Mouse (Mus musculus): ENCODE results near the gene Sirt4.
"Not testable (repeated sequence)": the region's sequence is repeated elsewhere in the genome, so short reads cannot be mapped to it uniquely, and the experiment has no call there.

Sirt4 gene

DNA sequence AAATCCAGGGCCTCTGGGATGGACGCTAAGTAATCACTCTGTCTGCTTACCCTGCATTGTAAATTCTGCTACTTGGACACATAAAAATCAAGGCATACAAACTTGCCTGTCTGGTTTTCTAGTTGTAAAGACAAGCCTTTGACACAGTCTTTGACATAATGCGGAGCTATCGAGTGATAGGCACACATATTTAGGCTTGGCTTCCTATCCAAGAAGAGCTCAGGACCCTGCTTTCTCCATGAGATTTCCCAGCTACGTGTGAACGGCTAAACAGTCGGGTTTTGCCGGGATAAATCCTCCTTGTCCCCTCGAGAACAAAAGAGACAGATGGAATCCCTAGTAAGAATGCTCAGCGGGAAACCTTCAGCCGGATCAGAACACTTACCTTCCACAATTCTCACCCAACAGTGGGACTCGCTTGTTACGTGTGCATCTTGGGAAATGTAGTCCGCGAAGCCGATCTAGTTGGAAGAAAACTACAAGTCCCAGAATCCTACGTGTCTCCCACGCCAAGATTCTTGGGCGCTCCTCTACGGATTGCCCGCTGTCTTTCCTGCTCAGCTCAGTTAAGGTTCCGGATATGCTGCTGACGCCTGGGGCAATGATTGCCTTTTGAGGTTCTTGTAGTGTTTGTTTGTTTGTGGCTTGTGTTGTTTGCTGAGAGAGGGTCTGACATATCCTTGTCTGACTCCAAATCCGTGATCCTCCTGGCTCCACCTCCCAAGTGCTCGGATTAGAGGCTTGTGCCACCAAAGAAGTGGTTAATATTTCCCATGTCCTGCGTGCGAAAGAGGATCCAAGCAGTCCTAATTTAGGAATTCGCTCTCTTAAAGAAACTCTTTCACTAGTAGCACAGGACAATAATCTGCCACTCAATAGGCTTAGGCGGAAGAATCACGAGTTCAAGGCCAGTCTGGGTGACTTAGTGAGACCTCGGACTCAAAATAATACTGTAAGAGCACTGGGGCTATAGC is at the start of gene Sirt4:
Gene Sirt4, minus strand, starts transcription at position 779 of the 974 bp plus-strand sequence.
- DNase-seq (ENCODE audit: low read depth, low spot score): peak; percentile 93

DNA sequence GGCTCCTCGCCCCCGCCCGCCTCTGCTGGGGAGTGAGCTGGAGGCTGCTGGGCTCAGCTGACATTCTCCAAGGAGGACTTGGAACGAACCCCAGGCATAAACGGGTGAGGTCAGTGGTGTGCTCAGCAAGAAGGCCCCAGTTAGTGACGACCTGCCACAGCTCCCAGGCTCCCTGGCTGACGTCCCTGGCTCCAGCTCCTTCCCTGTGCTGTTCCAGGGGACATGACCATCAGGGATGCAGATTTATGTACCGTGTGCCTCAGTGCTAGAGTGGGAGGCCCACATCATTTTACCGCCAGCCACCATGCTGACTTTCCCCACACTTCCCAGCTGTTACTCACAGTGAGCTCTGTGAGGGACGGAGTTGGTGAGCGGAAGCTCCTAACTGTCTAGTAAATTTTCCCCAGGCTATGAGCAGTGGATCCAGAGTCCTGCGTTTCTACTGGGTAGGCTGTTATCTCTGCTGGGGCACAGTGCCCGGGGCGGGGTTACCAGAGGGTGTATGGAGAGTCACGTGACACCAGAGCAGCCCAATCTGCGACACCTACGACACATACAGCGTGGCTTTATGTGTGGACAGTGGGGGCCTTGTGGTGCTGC is 47.2 kb upstream of the Sirt4 start:
- DNase-seq (ENCODE audit: low read depth, low spot score): no peak

DNA sequence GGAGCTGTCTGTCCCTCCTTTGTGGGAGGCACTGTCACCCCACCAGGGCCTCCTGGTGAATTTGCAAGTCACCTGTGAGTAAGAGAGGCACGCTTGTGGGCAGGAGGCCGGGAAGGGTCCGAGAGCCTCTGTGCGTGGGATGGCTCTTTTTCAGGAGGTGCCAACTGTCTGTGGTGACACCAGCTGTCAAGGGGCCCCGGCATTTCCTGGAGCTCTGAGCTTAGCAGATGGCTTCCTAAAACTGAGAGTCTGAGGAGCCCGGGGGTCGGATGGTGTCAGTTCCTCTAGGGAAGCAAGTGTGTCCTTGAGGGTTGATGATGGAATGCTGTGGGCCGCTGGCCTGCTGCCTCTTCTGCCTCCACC is 45.9 kb upstream of the Sirt4 start:
- no peak for DNase-seq (ENCODE audit: low read depth, low spot score)

DNA sequence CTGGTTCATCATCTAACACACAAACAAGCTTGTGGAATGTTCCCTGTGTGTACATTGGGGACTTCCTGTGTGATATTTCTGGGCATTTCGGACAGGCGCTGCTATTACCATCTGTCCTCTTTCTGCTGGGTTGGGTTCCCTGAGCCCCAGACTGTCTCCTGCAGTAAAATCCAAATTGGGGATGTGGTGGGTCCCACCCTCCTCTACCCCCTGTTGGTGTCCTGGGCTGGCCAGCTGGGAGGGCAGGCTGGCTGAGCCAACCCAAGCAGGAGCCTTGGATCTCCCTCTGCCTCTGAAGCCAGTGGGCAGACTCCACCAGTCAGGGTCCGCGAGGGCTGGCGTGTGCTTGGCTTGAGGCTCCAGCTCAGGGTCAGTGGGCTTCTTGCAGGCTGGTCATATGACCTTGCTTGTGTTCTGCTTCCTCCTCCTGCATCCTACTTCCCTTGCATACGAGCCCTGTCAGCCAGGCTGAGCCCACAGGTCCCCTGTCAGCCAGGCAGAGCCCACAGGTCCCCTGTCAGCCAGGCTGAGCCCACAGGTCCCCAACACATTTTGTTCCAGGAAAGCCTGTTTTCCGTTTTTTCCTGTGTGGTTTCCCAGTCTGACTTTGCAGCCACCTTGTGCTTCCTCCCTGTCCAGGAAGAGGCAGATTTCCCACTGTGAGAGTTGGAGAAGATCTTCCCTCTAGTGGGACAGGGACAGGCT is 45.4 kb upstream of the Sirt4 start:
- DNase-seq (ENCODE audit: low read depth, low spot score): no peak

DNA sequence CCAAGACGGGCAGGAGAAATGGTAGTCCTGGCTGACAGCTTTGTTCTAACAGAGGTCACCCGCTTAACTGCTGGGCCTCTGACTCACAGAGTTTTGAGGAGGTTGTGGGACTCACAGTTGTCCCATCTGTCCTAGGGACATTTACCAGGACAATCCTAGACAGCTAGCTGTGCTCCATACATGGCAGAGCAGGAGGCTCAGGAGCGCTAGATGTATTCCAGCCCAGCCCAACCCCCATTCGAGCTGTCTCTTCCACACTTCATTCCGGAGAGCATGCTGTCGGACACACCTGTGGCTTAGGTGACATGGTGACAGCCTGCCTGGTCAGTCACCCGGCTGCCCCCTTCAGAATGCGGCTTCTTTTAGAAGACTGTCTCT is 44.8 kb upstream of the Sirt4 start:
- no peak for DNase-seq (ENCODE audit: low read depth, low spot score)

DNA sequence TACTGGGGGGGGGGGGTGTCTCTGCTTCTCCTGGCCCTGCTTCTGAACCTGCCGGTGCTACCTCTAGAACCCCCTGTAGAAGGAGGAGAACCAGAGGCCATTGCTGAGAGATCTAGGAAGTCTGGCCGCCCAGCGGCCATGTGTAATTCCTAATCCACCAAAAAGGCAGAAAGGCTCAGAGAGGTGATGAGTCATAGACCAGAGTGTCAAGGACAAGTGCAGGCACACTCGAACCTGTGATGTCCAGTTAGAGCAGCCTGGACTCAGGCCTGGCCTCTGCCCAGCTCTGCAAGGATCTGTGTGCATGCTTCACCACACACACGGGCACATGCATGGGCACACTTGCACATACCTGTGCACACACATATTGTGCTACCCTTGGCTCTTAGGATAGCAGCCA is 43.6 kb upstream of the Sirt4 start:
- no peak for DNase-seq (ENCODE audit: low read depth, low spot score)

DNA sequence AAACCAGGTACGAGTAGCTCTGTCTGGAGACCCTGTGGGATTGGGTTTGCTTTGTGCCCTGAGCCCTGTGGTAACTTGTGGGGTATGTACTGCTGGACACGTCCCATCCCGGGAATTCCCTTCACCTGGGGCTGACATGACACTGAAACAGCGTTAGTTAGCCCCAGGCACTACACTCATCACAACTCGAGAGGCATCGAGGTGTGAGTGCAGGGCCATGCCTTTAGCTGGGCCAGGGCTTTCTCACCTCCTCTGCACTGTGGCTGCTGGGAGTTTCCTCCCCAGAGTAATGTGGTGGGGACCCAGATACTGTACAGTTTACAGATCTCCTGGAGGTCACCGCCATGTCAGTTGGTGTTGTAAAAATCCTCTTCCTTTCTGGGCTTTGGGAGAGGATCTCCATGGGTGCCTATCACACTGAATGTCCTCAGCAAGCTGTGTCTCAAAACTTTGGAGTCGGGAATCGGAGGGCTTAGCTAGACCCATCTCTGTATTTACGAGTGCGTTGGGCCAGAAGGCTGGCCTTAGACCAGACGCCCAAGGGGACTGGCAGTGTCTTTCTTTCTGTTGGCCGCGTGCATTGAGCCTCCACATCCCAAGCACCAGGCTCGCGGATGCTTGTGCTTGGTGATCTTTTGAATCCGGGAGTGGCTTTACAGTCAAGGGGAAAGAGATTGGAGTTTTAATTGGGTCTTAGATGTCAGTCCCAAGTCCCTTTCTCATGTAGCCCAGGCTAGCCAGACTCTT is 42.1 kb upstream of the Sirt4 start:
- DNase-seq (ENCODE audit: low read depth, low spot score): no peak

DNA sequence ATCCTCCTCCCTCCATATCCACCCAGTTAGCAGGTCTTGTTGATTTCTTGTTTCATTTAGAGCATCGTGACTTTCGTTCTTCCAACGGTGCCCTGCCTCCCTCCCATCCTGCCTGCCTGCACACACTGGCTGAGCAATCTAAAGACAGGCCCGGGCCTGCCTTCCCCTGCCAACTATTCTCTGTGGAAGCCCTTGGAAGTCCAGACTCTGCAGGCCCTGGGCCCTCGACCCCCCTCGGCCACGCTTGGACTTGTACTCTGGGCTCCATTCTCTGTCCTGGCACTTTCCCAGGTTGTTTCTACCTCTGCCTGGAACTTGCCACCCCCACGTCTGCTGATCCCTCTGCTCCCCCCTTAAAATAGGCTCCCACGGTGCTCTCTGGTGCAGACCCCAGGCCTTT is 41.4 kb upstream of the Sirt4 start:
- no peak for DNase-seq (ENCODE audit: low read depth, low spot score)

DNA sequence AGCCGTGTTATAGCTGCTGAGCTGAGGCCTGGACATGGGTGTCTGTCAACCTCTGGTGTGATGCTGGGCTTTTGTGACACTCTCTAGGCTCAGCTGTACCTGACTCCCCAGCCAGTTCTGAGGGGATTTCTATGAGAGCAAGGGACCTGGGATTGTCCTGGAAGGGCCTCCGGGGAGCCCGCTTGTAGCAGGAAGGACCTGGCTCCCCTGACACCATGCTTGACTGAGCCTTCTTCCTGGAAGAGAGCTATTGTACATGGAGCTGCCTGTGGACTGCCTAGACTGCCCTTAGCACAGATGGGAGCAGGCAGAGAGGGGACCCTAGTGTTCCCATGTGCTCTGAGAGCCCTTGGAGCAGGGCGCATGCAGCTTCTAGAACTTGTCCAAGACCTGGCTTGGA is 40.9 kb upstream of the Sirt4 start:
- no peak for DNase-seq (ENCODE audit: low read depth, low spot score)

DNA sequence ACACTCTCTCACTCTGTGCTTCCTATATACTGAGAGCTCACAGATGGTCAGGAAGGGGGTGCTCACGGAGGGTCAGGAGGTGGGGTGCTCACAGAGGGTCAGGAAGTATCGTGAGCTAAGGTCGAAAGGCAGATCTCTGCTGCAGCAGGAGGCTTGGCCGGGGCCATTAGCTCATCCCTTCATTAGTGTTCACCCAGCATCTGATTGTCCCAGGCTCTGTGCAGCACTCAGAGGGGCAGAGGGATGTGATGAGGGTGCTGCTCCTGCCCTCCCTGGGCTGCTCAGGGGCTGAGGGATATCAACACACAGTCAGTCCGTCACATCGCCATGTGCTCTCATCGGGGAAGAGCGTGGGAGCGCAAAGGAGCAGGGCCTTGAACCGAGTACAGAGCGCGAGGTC is 39.9 kb upstream of the Sirt4 start:
- DNase-seq (ENCODE audit: low read depth, low spot score): no peak

DNA sequence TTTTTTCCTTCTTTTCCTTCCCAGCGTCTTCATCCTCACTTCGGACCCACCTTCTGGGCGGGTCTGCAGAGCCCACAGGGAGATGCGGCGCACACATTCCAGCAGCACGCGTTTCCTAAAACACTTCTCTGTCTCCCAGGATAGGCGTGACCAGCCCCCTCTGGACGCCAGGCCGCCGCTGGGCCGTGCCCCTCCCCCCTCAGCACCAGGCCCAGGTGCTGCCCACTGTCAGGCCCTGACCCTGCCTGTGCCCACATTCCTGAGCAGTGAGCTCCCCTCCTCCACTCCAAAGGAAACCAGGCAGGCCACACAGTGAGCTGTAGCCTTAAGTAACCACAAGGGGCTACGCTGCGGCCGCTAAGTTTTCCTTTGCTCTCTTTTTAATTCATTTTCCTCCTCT is 39.4 kb upstream of the Sirt4 start:
- DNase-seq (ENCODE audit: low read depth, low spot score): peak; percentile 70

DNA sequence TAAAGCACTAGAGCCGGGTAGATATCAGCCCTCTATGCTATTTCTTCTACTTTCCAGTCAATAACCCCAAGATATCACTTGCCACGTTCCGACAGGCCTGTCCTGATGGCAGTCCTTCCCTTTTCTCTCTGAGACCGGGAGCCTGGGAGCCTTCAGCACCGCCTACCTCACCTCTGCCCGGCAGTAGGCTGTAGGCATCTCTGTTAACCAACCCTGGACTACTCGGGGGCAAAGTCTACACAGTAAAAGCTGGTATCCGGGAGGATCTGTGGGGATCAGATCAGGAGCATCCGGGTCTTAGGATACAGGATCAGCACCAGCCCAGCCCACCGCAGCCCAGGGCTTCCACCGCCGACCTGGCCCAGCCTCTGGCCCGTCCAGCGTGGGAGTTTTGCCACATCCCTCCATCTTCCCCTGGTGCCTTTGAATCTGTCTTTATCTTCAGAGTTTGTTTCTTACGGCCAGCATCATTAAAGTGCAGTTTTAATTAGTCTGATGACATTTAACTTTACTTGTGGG is 38.5 kb upstream of the Sirt4 start:
- no peak for DNase-seq (ENCODE audit: low read depth, low spot score)

DNA sequence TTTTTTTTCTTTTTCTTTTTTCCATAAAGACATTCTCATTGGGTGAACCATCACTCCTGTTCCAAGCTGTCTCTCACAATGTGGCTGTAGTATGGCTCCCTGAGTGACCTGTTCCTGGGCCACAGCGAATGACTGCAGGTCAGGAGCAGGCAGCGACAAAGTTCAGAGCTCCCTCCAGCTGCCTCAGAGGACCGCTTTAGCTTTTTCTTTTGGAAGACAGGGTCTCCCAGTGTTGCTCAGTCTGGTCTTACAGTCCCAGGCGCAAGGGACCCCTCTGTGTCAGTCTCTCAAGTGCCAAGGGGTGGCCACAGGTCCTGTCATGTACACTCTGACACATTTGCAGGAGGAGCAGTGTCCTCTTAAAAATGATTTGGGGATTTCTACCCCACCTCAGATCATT is 38.0 kb upstream of the Sirt4 start:
- DNase-seq (ENCODE audit: low read depth, low spot score): no peak

DNA sequence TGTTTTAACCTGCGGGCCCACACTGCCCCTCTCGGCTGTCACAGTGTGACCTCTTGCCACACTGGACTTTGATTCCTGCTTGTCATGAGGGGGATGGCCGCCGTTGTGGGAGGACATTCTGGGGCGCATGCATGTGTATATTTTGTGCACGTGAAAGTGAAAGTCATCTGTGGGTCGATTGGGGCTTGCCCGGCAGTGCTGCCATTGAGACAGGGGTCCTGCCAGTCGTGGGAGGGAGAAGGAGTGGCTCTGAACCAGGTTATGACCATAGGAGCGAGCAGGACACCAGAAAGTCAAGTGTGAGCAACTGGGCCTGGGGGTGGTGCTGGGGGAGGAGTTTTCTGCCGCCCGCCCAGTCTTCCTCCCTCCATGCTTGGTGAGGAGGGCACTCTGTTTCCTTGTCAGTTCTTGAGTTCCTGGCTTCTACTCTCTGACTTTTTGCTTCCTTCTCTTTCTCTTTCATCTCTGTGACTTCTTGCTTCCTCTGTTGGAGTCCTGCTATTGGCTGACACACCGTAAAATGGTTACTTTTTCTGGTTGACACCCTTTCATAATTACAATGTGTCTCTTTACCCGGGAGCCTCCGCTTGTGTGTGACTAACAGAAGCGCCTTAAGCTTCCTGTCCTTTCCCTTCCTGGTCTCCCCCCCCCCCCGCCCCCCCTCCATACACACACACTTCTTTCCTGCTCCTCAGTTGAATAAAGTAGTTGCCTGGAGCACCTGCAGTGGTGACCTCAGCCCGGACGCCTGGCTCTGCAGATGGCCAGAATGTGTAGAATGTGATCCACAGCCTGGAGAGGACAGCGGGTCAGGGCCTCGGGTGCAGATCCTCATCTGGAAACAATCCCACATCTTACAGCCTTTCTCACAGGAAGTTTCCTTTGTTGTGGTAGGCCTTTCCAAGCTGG is 37.3 kb upstream of the Sirt4 start:
- peak; percentile 61 for DNase-seq (ENCODE audit: low read depth, low spot score)

DNA sequence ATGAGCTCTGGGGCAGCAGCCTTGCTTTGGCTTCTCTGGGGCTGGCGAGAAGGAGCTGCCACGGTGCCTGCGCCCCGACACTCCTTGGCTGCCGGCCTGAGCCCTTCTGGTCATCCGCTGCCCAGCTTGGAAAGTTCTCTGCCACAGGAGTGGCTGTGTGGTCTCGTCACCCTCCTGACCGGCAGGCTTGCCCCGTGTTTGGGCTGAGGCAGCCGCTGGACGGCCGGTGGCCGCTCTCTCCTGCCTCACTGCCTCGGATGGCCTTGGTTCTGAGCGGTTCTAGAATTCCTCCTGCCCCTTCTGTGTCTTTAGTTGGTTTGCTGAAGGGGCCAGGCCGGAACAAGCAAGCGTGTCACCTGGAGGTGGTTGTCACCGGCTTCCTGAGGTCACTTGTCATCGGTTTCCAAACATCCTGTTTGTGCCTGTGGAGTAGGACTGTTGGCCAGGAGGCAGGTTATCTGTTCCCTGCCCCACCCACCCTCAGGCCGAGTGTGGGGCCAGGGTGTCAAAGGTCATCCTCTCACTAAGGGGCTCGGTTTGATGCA is 35.9 kb upstream of the Sirt4 start:
- DNase-seq (ENCODE audit: low read depth, low spot score): no peak

DNA sequence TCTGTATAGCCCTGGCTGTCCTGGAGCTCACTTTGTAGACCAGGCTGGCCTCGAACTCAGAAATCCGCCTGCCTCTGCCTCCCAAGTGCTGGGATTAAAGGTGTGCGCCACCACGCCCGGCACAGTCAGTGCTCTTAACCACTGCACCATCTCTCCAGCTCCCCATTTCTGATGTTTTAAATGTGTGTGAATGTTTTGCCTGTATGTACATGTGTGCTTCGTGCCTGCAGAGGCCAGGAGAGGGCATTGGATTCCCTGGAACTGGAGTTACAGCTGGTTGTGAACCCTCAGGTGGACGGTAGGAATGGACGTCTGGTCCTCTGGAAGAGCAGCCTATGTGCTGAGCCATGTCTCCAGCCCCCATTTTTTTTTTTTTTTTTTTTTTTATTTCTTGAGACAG is 33.7 kb upstream of the Sirt4 start:
- not testable (repeated sequence) for DNase-seq (ENCODE audit: low read depth, low spot score)

DNA sequence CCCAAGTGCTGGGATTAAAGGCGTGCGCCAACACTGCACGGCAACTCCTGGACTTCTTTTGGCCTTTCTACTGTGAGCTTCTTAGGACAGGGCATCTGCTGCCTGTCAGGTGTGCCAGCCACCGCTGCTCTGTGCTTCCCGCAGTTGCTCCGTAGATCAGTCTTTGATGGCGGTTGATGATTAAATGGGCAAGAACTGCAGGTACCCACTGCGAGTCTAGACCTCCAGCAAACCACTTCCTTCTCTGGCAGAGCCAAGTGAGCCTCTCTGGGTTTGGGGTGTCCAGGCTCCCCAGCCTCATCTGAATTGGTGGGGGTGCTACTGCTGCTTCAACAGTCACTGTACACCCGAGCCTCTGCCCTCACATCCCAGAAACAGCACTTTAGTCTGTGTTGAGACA is 33.0 kb upstream of the Sirt4 start:
- DNase-seq (ENCODE audit: low read depth, low spot score): no peak

DNA sequence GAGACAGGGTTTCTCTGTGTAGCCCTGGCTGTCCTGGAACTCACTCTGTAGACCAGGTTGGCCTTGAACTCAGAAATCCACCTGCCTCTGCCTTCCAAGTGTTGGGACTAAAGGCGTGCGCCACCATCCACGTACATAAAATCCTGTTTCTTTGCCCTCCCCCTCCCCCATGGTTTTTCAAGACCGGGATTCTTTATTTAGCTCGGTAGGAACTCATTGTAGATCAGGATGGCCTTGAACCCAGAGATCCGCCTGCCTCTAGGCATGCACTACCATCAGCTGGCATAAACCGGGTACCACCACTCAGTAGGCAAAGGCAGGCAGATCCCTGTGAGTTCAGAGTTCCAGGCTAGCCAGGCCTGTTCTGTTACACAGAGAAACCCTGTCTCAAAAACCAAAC is 32.4 kb upstream of the Sirt4 start:
- no peak for DNase-seq (ENCODE audit: low read depth, low spot score)

DNA sequence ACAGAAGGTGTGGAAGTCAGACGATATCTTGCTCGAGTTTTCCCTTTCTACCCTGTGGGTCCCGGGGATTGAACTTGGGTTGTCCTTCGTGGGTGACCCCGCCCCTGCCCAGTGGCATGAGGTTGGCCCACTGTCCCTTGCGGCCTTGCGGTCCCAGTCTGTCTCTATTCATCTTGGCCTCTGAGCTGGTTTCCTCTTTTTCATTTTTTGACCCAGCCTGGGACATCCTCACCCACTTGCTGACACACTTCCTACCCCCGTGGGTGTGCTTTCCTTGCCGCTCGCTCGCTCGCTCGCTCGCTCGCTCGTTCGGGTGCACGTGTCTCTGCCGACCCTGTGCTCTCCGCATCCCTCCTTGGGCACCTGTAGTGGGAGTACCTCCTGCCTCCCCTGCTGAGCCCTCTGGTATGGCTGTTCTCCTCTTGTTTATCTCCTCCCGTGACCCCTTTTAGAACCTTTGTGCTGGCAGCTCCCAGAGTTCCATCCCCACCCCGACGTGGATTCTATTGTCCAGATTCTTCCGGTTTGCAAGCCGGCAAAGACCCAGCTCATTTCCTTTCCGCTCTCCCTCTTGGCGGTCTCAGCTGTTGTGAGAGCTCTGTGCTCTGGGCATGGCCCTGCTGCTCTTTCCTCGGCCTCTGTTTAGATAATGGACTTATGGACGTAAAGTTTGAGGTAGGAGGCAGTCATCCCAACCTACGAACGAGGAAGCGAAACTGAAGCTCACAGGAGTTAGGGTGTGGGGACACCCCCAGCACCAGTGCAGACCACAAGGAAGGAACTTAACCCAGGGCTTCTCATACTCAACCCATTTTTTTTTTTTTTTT is 31.8 kb upstream of the Sirt4 start:
- no peak for DNase-seq (ENCODE audit: low read depth, low spot score)
